Comparison of ENCODE assay signal across 7 mouse cellular contexts in genomic region chr11:6187878-6188277, GRCm38 (mm10). TPM values are rescaled to one million over a fixed set of nuclear protein-coding genes. Genes with fewer than 3 reads are reported as not detected.
DNase-seq lines count a peak whose midpoint lies in the region; ATAC-seq and TF ChIP-seq lines count a peak whose summit lies in the region.

No protein-coding gene starts in this region.

- TF ChIP-seq CTCF in cortical plate, adult 2 months (IDR thresholded peaks at IDR 0.05; ENCODE audit: extremely low read depth, insufficient read depth, low read length) = peak; percentile 100

- H3K36me3 ChIP-seq in intestine, embryonic 14.5 days (ENCODE audit: control insufficient read depth, insufficient read depth, low read length) = peaks cover 32% of the 10 kb centered on the region
- peaks cover 11% of the 10 kb centered on the region for H3K36me3 ChIP-seq in midbrain, embryonic 13.5 days

- no peak overlapping the region for H3K9ac ChIP-seq in intestine, embryonic 14.5 days (ENCODE audit: low read length)
- no peak overlapping the region for H3K9ac ChIP-seq in midbrain, embryonic 13.5 days (replicated peaks)

- TF ChIP-seq POLR2A in cortical plate, adult 2 months (IDR thresholded peaks at IDR 0.05; ENCODE audit: extremely low read depth, insufficient read depth, low read length) = no peak

- no peak overlapping the region for H3K4me3 ChIP-seq in cortical plate, adult 2 months (ENCODE audit: insufficient read depth, low read length)
- H3K4me3 ChIP-seq in intestine, embryonic 14.5 days (ENCODE audit: low read depth, low read length) = no peak overlapping the region
- no peak overlapping the region for H3K4me3 ChIP-seq in midbrain, embryonic 13.5 days (replicated peaks)

- peak; percentile 81 to 86 for DNase-seq in adrenal gland, adult 18-20 months (ENCODE audit: low spot score in 2 of 2)
- DNase-seq in gastrocnemius, postnatal 14 days = peak; percentile 86
- peak; percentile 93 for DNase-seq in intestine, embryonic 14.5 days (ENCODE audit: low spot score)
- peak; percentile 80 to 96 for DNase-seq in left cerebral cortex, adult 9 months (ENCODE audit: low spot score in 2 of 2)
- DNase-seq in spleen, adult 12 weeks (ENCODE audit: low spot score) = peak; percentile 67

- ATAC-seq in intestine, embryonic 14.5 days (replicated peaks; ENCODE audit: low FRiP score, low TSS enrichment, low read depth) = peak; percentile 43; the same call in 1 of the 2 replicates
- peak; percentile 62; the same call in 1 of the 2 replicates for ATAC-seq in midbrain, embryonic 13.5 days

- no peaks in the 10 kb centered on the region for H3K9me3 ChIP-seq in intestine, embryonic 14.5 days (ENCODE audit: control insufficient read depth, low read length)
- H3K9me3 ChIP-seq in midbrain, embryonic 13.5 days = no peaks in the 10 kb centered on the region

- intact Hi-C loops in gastrocnemius, postnatal 14 days (cut with DNase I; ENCODE audit: low total_unique reads) = loop anchor here (2.0 kb wide), 1 partner anchor 191 kb away; no protein-coding TSS in a partner anchor

- H3K4me1 ChIP-seq in cortical plate, adult 2 months (ENCODE audit: control insufficient read depth, insufficient read depth, low read length) = peaks cover 14% of the 10 kb centered on the region
- H3K4me1 ChIP-seq in intestine, embryonic 14.5 days (replicated peaks; ENCODE audit: control insufficient read depth, insufficient read depth, low read length) = peaks cover 6% of the 10 kb centered on the region
- H3K4me1 ChIP-seq in midbrain, embryonic 13.5 days (replicated peaks) = peaks cover 21% of the 10 kb centered on the region

- WGBS in intestine, embryonic 14.5 days = 6% methylated on average over 2 of the region's 2 CpGs
- WGBS in midbrain, embryonic 13.5 days = 14% methylated on average over 2 of the region's 2 CpGs

- H3K27ac ChIP-seq in cortical plate, adult 2 months (ENCODE audit: insufficient read depth, low read length) = no peak overlapping the region
- H3K27ac ChIP-seq in intestine, embryonic 14.5 days (ENCODE audit: low read depth) = no peak overlapping the region
- H3K27ac ChIP-seq in midbrain, embryonic 13.5 days = no peak overlapping the region

- H3K4me2 ChIP-seq in intestine, embryonic 14.5 days (ENCODE audit: low read length) = no peak overlapping the region
- no peak overlapping the region for H3K4me2 ChIP-seq in midbrain, embryonic 13.5 days (replicated peaks)

- no peaks in the 10 kb centered on the region for H3K27me3 ChIP-seq in intestine, embryonic 14.5 days (replicated peaks; ENCODE audit: control insufficient read depth, insufficient read depth, low read length)
- no peaks in the 10 kb centered on the region for H3K27me3 ChIP-seq in midbrain, embryonic 13.5 days

RNA-seq across cellular contexts. Expression of gene A730071L15Rik, which starts 12.0 kb away (rescaled TPM):
- under 1 TPM in 1 of 2 experiments, not detected in 1; 0.42 TPM for total RNA-seq in adrenal gland, adult 18-20 months (2021)
- 0.08 and 0.17 TPM in 2 replicates for polyA plus RNA-seq in cortical plate, adult 2 months (2012; rRNA removed)
- total RNA-seq in gastrocnemius, postnatal 14 days (2021) = under 1 TPM in 1 of 2 experiments, not detected in 1; 0.21 TPM
- 0.50 and 0.54 TPM in 2 replicates for polyA plus RNA-seq in intestine, embryonic 14.5 days (2014; fragmentation: Nextera tagmentation; extraction: Ambion mirVana)
- polyA plus RNA-seq in midbrain, embryonic 13.5 days (2015; fragmentation: Nextera tagmentation; extraction: Ambion mirVana) = 0.59 and 1.0 TPM in 2 replicates

RNA-seq across cellular contexts. Expression of gene Nudcd3, which starts 12.3 kb away (rescaled TPM):
- 10 to 100 TPM; 54.9 to 64.9 TPM for total RNA-seq in adrenal gland, adult 18-20 months (2021)
- 112 TPM in 2 replicates for polyA plus RNA-seq in cortical plate, adult 2 months (2012; rRNA removed)
- 10 to 100 TPM; 54.4 to 57.1 TPM for total RNA-seq in gastrocnemius, postnatal 14 days (2021)
- polyA plus RNA-seq in intestine, embryonic 14.5 days (2014; fragmentation: Nextera tagmentation; extraction: Ambion mirVana) = 37.8 and 43.3 TPM in 2 replicates
- 62.7 and 65.7 TPM in 2 replicates for polyA plus RNA-seq in midbrain, embryonic 13.5 days (2015; fragmentation: Nextera tagmentation; extraction: Ambion mirVana)

RNA-seq across cellular contexts. Expression of gene Npc1l1, which starts 42.1 kb away (rescaled TPM):
- total RNA-seq in adrenal gland, adult 18-20 months (2021) = under 1 TPM in 1 of 2 experiments, not detected in 1; 0.06 TPM
- 2.0 TPM in 2 replicates for polyA plus RNA-seq in cortical plate, adult 2 months (2012; rRNA removed)
- under 1 TPM; 0.06 to 0.13 TPM for total RNA-seq in gastrocnemius, postnatal 14 days (2021)
- polyA plus RNA-seq in intestine, embryonic 14.5 days (2014; fragmentation: Nextera tagmentation; extraction: Ambion mirVana) = 1.1 and 1.3 TPM in 2 replicates
- 0.05 TPM in 1 of 2 replicates, not detected in the other for polyA plus RNA-seq in midbrain, embryonic 13.5 days (2015; fragmentation: Nextera tagmentation; extraction: Ambion mirVana)
